Mouse (Mus musculus) CD4-positive, CD25-positive, alpha-beta regulatory T cell, adult 4 months (primary cell): ENCODE measurements around the gene Ccdc149. TPM values are rescaled to one million over a fixed set of nuclear protein-coding genes. Genes with fewer than 3 reads are reported as not detected.

Source experiments
- polyA plus RNA-seq, 2 experiments: library from polyadenylated mRNA; unstranded; fragments of 100-300 nt; shearing (Covaris generic); gene quantifications; one replicate each; pipeline ENCODE4 v1.2.1; 2017

Ccdc149 gene
- polyA plus RNA-seq, 2 experiments from 2014 or later, result not detected

Other genes starting within 250 kb of the Ccdc149 start
- gene Sod3, start 107.7 kb downstream of the Ccdc149 start, polyA plus RNA-seq, result not detected
- not detected for gene Lgi2, start 94.9 kb upstream of the Ccdc149 start, polyA plus RNA-seq
- 1 to 10 TPM; 5.4 to 5.6 TPM for gene Sepsecs, start 198.2 kb upstream of the Ccdc149 start, polyA plus RNA-seq